Mouse (Mus musculus): ENCODE data around the gene Fras1.
A peak's percentile ranks its signal among the peaks of the same experiment; 100 is the strongest.

GRCm38 (mm10) chr5:96515860-96516311 lies 142.1 kb downstream of the Fras1 start:
- TF ChIP-seq POLR2A (IDR thresholded peaks at IDR 0.05; ENCODE audit: low read depth, low read length) (no peak), E2F4 (IDR thresholded peaks at IDR 0.05; ENCODE audit: insufficient replicate concordance, low read depth, low read length) (no peak), USF1 (IDR thresholded peaks at IDR 0.05; ENCODE audit: low read depth, low read length) (no peak), PAX5 (IDR thresholded peaks at IDR 0.05; ENCODE audit: low read length) (no peak), CTCF (conservative IDR thresholded peaks at IDR 0.05 in 1 of 2, IDR thresholded peaks at IDR 0.05 in 1 of 2; ENCODE audit: low read depth in 2 of 2, low read length in 2 of 2) (peak in 1 of 2 experiments; percentile 40; a peak in 2 of 4 replicates), ZKSCAN1 (IDR thresholded peaks at IDR 0.05; ENCODE audit: borderline replicate concordance, low read depth, low read length) (no peak)
